Mouse (Mus musculus) stomach, embryonic 15.5 days (tissue): Measurements from ENCODE around the gene Ampd3. TPM values are rescaled to one million over a fixed set of nuclear protein-coding genes. Genes with fewer than 3 reads are reported as not detected.

Experiments
- ATAC-seq: fragments of 200-750 bp; cut with Nextera tagmentation; 2 replicates; pipeline ENCODE4 v1.8.0; 2017; ENCODE audit warnings: low read depth, moderate number of reproducible peaks, moderate TSS enrichment; ENCODE audit not compliant: insufficient read depth, low FRiP score
- H3K27ac ChIP-seq: fragments of 300-500 bp; sonication (generic); 2 replicates; pipeline ENCODE4 v1.5.1; 2015; ENCODE audit warnings: mild to moderate bottlenecking, inconsistent platforms
- H3K27me3 ChIP-seq: fragments of 300-500 bp; sonication (generic); replicated peaks from 2 replicates; pipeline ENCODE4 v1.6.1; 2015; ENCODE audit warnings: inconsistent platforms
- H3K36me3 ChIP-seq: fragments of 300-500 bp; sonication (generic); 2 replicates; pipeline ENCODE4 v1.6.1; 2015; ENCODE audit warnings: inconsistent platforms
- H3K4me1 ChIP-seq: fragments of 300-500 bp; sonication (generic); 2 replicates; pipeline ENCODE4 v1.6.1; 2015; ENCODE audit warnings: inconsistent platforms
- H3K4me2 ChIP-seq: fragments of 300-500 bp; sonication (generic); 2 replicates; pipeline ENCODE4 v1.6.1; 2015; ENCODE audit warnings: mild to moderate bottlenecking, inconsistent platforms
- H3K4me3 ChIP-seq: fragments of 300-500 bp; sonication (generic); replicated peaks from 2 replicates; pipeline ENCODE4 v1.5.1; 2015; ENCODE audit warnings: inconsistent platforms
- H3K9ac ChIP-seq: fragments of 300-500 bp; sonication (generic); 2 replicates; pipeline ENCODE4 v1.6.1; 2015; ENCODE audit warnings: inconsistent platforms
- H3K9me3 ChIP-seq: fragments of 300-500 bp; sonication (generic); 2 replicates; pipeline ENCODE4 v1.6.1; 2016; ENCODE audit warnings: inconsistent platforms
- WGBS: fragments of 180-500 bp; shearing (Covaris S2); methylation state at CpG from one replicate; pipeline ENCODE4 v1.1.7; 2015; 5-methylcytosine and 5-hydroxymethylcytosine counted together
- polyA plus RNA-seq: library from polyadenylated mRNA; unstranded; fragments of >200 nt; fragmentation: Nextera tagmentation; extraction: Ambion mirVana; gene quantifications from 2 replicates; pipeline ENCODE4 v1.2.1, GENCODE M21; 2015

The Ampd3 gene
- polyA plus RNA-seq, 1 experiment from 2014 or later: 5.9 TPM

DNA sequence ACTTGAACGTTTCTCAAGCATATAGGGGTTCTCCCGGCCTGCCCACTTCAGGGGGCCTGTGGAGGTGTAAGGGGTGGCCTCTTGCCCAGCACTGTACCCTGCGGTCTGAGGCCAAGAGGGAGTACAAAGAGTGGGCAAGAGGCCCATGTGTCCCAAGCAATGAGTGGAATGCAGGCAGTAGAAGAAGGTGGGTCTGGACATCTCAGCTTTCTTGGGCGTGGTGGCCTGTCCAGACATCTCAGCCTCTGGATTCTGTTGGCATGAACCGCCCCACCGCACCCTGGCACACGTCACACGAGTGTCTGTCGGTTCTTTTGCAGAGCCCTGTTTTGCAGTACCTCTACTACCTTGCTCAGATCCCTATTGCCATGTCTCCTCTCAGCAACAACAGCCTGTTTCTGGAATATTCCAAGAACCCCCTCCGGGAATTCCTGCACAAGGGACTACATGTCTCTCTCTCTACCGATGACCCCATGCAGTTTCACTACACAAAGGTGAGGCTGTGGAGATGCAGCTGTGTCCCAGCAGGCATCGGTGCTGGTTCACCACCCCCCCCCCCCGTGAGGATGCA is 39.5 kb downstream of the Ampd3 start:
- 90% methylated on average over 13 of the region's 13 CpGs for WGBS
- Histone ChIP-seq H3K9ac (no peak overlapping the region), H3K27ac (no peak overlapping the region), H3K9me3 (no peaks in the 10 kb centered on the region), H3K4me1 (peaks cover 4% of the 10 kb centered on the region), H3K27me3 (no peaks in the 10 kb centered on the region), H3K36me3 (no peaks in the 10 kb centered on the region), H3K4me3 (no peak overlapping the region), H3K4me2 (no peak overlapping the region)
- no peak for ATAC-seq

DNA sequence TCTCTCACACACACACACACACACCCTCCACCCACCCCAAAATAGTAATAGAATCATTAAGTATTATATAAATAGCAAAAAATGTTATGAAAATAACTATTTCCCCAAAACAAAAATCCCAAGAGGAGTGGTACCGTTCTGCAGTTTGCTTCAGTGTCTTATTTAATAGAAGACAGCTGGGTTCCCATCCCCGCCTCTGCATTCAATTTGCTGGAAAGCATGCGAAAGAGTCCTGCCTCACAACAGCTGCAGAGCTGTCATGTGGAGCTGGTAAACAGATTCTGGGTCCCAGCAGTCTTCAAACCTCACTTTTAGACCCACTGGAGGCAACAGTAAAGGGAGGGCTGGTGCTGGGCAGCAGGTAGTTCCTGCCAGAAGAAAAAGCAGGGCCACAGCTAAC is 41.0 kb downstream of the Ampd3 start:
- H3K9me3 ChIP-seq: no peaks in the 10 kb centered on the region
- H3K4me1 ChIP-seq: peaks cover 4% of the 10 kb centered on the region
- H3K4me2 ChIP-seq: no peak overlapping the region
- 52% methylated on average over 3 of the region's 3 CpGs for WGBS
- no peak overlapping the region for H3K27ac ChIP-seq
- H3K4me3 ChIP-seq: no peak overlapping the region
- no peaks in the 10 kb centered on the region for H3K36me3 ChIP-seq
- H3K9ac ChIP-seq: no peak overlapping the region
- ATAC-seq: no peak
- H3K27me3 ChIP-seq: no peaks in the 10 kb centered on the region

DNA sequence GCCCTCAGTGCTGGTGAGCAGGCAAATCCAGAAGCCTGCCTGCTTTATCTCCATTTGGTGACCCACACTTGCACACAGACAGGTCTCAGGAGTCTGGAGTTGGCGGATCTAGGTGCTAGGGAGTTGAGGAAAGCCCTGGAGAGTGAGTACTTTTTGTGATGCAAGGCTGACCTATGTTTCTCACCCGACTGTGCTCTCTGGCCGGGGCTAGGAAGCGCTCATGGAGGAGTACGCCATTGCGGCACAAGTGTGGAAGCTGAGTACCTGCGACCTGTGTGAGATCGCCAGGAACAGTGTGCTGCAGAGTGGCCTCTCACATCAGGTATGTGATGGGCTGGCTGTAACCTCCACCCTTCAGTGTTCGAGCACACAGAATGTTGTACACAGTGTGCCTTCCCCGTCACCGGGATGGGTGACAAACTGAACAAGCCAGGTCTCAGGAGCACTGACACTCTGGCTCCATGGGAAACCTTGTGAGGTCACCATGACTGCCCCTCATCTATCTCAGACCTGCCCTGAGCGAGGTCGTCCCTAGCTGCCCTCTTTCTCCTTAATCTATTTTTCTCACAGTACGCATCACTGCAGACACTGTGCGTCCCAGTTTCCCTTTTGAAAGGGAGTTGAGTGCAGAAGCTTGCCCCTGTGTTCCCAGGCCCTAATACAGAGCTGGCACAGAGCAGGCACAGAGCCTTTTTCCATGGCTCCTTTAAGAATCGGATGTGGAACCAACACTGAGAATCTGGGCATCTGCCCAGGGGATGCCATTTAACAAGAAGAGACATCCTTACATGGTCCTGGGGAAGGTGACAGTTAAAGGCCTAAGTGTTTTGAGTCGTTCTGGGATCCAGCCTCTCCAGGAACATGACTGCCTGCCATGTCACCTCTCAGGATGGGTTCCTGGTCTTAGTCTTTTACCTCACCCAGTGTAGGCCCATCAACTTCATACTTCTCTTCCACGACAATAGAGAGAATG is 41.9 kb downstream of the Ampd3 start:
- no peaks in the 10 kb centered on the region for H3K36me3 ChIP-seq
- H3K27ac ChIP-seq: no peak overlapping the region
- H3K4me3 ChIP-seq: no peak overlapping the region
- no peak overlapping the region for H3K9ac ChIP-seq
- H3K4me2 ChIP-seq: no peak overlapping the region
- ATAC-seq: no peak
- no peaks in the 10 kb centered on the region for H3K9me3 ChIP-seq
- H3K27me3 ChIP-seq: no peaks in the 10 kb centered on the region
- peaks cover 4% of the 10 kb centered on the region for H3K4me1 ChIP-seq
- 84% methylated on average over 18 of the region's 18 CpGs for WGBS

DNA sequence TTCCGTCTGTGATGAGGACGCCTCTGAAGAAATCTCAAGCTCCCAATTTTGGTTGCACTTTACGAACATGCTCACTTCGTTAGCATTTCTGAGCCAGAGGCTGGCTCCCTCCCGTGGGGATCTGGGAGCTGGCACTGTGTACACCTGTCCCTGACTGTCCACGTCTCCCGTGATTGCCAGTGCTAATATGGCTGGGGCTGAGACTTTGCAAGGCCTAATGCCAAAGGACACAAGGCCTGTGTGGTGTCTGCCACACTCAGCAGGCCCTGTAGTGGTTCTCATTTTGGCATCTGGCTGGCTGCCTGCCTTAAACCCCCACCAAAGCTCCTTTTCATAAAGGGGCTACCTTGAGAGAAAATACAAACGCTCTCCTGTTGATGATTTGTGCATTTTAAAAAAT is 43.0 kb downstream of the Ampd3 start:
- no peak for ATAC-seq
- Histone ChIP-seq H3K9ac (no peak overlapping the region), H3K4me2 (no peak overlapping the region), H3K36me3 (no peaks in the 10 kb centered on the region), H3K4me1 (peaks cover 4% of the 10 kb centered on the region), H3K4me3 (no peak overlapping the region), H3K9me3 (no peaks in the 10 kb centered on the region), H3K27ac (no peak overlapping the region), H3K27me3 (no peaks in the 10 kb centered on the region)
- 88% methylated on average over 8 of the region's 8 CpGs for WGBS

DNA sequence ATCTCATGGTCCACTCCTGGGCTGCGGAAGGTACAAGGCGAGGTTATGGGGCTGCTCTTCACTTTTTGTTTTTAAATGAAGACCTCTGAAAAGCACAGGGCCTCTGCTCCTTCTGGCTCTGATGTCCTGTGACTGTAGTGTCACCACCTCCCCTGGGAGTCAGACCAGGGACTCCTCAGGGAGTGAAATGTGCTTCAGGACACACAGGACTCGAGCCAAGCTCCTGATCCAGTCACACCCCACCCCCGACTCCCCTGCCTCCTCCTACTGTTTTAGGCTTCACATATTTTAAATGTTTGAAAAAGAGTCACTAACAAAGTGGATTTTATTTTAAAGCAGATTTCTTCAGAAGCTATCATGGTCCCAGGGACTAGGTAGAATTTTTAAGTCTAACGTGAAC is 43.5 kb downstream of the Ampd3 start:
- Histone ChIP-seq H3K4me1 (peaks cover 4% of the 10 kb centered on the region), H3K27me3 (no peaks in the 10 kb centered on the region), H3K9ac (no peak overlapping the region), H3K27ac (no peak overlapping the region), H3K4me2 (no peak overlapping the region), H3K36me3 (no peaks in the 10 kb centered on the region), H3K9me3 (no peaks in the 10 kb centered on the region), H3K4me3 (no peak overlapping the region)
- no peak for ATAC-seq
- WGBS: 81% methylated on average over 5 of the region's 5 CpGs

DNA sequence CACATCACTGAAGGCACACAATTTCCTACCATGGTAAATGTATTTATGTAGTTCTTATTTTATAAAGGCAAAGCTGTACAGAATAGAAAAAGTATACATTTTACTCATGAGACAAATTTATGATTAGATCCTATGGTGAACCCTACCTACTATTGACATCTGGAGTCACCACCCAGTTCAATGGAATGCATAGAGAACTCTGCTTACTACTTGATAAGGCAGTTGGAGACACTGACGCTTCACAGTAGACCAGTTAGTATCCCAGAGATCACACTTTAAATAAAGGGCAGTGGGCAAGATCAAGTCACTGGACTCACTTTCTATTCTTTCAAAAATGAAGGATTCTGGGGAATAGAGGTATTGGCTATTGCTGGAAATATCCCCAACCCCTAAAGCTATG is 46.0 kb downstream of the Ampd3 start:
- Histone ChIP-seq H3K27ac (no peak overlapping the region), H3K4me1 (peaks cover 4% of the 10 kb centered on the region), H3K4me3 (no peak overlapping the region), H3K4me2 (no peak overlapping the region), H3K9me3 (no peaks in the 10 kb centered on the region), H3K27me3 (no peaks in the 10 kb centered on the region), H3K9ac (no peak overlapping the region), H3K36me3 (no peaks in the 10 kb centered on the region)
- ATAC-seq: no peak
- 81% methylated on average over 1 of the region's 1 CpGs for WGBS

DNA sequence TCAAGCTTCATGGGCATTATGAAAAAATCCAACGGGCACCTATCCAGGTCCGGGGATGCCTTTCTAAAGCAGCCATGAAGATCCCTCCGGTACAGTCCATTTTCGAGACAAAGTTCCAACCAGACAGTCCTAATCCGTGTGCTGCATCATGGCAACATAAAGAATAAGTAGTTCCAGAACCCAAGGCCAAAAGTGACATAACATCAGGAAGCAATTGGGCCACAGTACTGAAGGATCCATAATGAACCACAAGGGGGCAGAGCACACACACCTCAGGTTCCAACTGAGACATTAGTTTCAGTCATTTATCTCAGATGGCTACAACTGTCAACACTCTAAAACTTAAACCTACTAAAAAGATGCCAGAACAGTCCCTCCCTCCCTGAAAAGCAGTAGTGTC is 48.0 kb downstream of the Ampd3 start:
- Histone ChIP-seq H3K4me3 (no peak overlapping the region), H3K4me2 (no peak overlapping the region), H3K27ac (no peak overlapping the region), H3K4me1 (no peaks in the 10 kb centered on the region), H3K27me3 (no peaks in the 10 kb centered on the region), H3K36me3 (no peaks in the 10 kb centered on the region), H3K9me3 (no peaks in the 10 kb centered on the region), H3K9ac (no peak overlapping the region)
- 67% methylated on average over 5 of the region's 5 CpGs for WGBS
- no peak for ATAC-seq

DNA sequence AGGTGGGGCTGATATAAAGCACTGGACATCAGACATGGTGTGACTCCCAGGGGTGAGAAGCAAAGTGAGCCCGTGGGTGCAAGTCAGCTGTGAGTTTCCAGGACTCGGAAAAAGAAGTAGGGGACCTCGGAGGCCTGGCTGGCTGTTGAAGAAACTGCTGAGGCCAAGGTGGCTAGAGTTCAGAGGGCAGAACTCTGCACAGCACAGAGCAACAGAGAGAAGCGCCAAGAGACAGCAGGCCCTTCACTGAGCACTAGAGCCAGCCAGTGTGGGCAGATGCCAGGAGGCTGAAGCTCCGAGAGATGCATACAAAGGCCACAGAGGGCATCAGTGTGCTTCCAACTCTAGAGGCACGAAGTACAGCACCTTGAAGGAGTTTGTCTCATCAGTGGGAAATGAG is 50.2 kb downstream of the Ampd3 start:
- Histone ChIP-seq H3K27me3 (no peaks in the 10 kb centered on the region), H3K4me3 (no peak overlapping the region), H3K36me3 (no peaks in the 10 kb centered on the region), H3K9me3 (no peaks in the 10 kb centered on the region), H3K27ac (no peak overlapping the region), H3K4me1 (no peaks in the 10 kb centered on the region), H3K9ac (no peak overlapping the region), H3K4me2 (no peak overlapping the region)
- ATAC-seq: no peak
- WGBS: 80% methylated on average over 6 of the region's 6 CpGs

DNA sequence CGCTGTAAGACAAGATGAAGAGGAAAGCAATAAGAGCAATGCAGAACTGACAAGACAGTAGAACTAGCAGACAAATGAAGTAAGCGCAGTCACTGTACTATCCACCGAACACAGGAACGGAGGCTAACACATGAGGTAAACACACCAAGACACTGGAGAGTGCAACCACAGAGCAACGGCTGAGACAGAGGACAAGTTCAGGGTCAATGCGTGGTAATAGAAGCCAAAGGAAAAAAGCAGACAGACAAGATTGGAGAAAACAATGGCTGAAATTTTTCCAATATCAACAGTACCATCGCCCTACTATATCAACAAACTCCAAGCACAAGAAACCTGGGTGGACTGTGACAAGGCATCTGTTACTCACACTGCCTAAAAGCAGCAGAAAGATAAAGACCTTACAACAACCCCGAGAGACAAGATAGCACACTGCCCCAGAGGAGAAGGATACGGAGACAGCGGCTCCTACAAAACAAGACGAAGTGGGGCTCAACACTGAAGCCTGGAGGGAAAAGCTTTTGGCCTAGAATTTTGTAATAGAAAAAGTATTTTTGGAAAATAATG is 50.9 kb downstream of the Ampd3 start:
- no peak overlapping the region for H3K9ac ChIP-seq
- peak; percentile 68; the same call in 1 of the 2 replicates for ATAC-seq
- H3K27ac ChIP-seq: no peak overlapping the region
- H3K9me3 ChIP-seq: no peaks in the 10 kb centered on the region
- H3K4me1 ChIP-seq: no peaks in the 10 kb centered on the region
- H3K4me3 ChIP-seq: no peak overlapping the region
- WGBS: 58% methylated on average over 11 of the region's 11 CpGs
- H3K4me2 ChIP-seq: no peak overlapping the region
- H3K27me3 ChIP-seq: no peaks in the 10 kb centered on the region
- 0 out of 2 replicates have a peak, but pooled peaks cover 4% of the 10 kb centered on the region for H3K36me3 ChIP-seq

DNA sequence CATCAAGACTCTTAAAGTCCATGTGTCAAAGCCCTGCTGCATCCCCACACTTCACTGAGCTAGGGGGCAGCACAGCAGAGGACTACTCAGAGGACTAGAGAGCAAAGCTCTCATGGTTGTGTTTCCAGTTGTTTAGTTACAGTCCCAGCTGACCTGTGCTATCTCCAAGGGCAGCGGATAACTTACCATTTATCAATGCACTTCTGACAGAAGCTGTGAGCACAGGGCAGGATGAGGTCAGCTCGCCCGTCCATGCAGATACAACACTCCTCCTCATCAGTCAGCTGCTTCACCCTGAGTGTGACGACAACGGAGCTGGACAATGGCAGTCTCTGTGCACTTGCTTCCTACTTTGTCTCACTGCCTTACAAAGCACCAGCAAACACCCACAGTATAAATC is 53.1 kb downstream of the Ampd3 start:
- H3K4me2 ChIP-seq: no peak overlapping the region
- no peak overlapping the region for H3K27ac ChIP-seq
- peaks cover 9% of the 10 kb centered on the region; the same call in 1 of the 2 replicates for H3K36me3 ChIP-seq
- H3K4me3 ChIP-seq: no peak overlapping the region
- no peaks in the 10 kb centered on the region for H3K27me3 ChIP-seq
- no peaks in the 10 kb centered on the region for H3K4me1 ChIP-seq
- H3K9ac ChIP-seq: no peak overlapping the region
- WGBS: 36% methylated on average over 5 of the region's 5 CpGs
- no peak for ATAC-seq
- H3K9me3 ChIP-seq: no peaks in the 10 kb centered on the region

DNA sequence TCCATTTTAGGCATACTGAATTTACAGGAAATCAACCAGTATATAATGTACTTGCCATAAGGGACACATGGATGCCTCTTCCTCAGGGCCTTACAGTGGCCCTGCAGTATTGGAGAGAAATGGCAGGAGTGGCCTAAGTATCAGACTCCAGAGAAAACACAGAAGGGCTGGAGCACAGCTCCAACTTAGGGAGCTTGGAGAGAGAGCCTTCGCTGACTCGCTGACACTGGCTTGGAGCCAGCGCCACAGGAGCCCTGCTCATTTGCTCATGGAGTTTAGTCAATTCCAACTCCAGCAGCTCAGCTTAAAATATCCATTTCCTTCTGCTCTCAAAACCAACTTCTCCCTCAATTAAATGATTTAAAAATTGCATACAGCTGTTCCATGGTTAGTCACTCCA is 53.6 kb downstream of the Ampd3 start:
- H3K36me3 ChIP-seq: peaks cover 9% of the 10 kb centered on the region; the same call in 1 of the 2 replicates
- H3K9me3 ChIP-seq: no peaks in the 10 kb centered on the region
- ATAC-seq: no peak
- no peak overlapping the region for H3K4me3 ChIP-seq
- no peak overlapping the region for H3K27ac ChIP-seq
- 42% methylated on average over 3 of the region's 3 CpGs for WGBS
- H3K9ac ChIP-seq: no peak overlapping the region
- no peaks in the 10 kb centered on the region for H3K27me3 ChIP-seq
- no peaks in the 10 kb centered on the region for H3K4me1 ChIP-seq
- no peak overlapping the region for H3K4me2 ChIP-seq

DNA sequence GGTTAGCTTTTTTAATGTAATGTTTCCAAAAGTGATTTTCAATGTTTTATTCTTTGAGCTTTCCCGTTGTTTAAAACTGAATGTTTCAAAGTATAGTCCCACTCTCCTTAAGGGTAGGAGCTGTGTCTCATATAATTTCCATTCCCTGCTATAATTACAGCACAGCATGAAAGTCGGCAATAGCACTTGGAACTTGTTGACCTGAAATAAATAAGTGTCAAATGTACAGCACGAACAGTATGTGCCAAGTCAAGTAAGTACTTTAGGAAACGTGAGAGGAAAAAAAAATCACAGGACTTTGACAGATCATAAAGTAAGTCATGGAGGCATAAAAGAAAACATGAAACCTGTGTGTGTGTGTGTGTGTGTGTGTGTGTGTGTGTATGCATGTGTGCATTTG is 54.0 kb downstream of the Ampd3 start:
- WGBS: 39% methylated on average over 4 of the region's 4 CpGs
- Histone ChIP-seq H3K4me2 (no peak overlapping the region), H3K9ac (no peak overlapping the region), H3K9me3 (no peaks in the 10 kb centered on the region), H3K4me3 (no peak overlapping the region), H3K27me3 (no peaks in the 10 kb centered on the region), H3K36me3 (peaks cover 9% of the 10 kb centered on the region; the same call in 1 of the 2 replicates), H3K4me1 (no peaks in the 10 kb centered on the region), H3K27ac (no peak overlapping the region)
- ATAC-seq: no peak
